Mouse (Mus musculus) granulocyte monocyte progenitor cell, adult 5-6 weeks (primary cell): Measurements from ENCODE around the gene Men1. TPM values are rescaled to one million over a fixed set of nuclear protein-coding genes. Genes with fewer than 3 reads are reported as not detected.
"Not testable (repeated sequence)": the region's sequence is repeated elsewhere in the genome, so short reads cannot be mapped to it uniquely, and the experiment has no call there.

Source experiments
- ATAC-seq: replicated peaks from 2 replicates; pipeline ENCODE4 v1.8.0; 2016; ENCODE audit warnings: mild to moderate bottlenecking, moderate TSS enrichment, inconsistent platforms; ENCODE audit not compliant: poor library complexity, severe bottlenecking
- total RNA-seq, 2 experiments: library from RNA; stranded (forward) in 1 of 2; stranded (reverse) in 1 of 2; fragments of 200-712, 200-1000 nt in 1 of 2; fragments of >200 nt in 1 of 2; fragmentation: Nextera tagmentation in 1 of 2; gene quantifications; 2 replicates each; pipeline ENCODE4 v1.2.3; 2014 to 2017

Men1 gene
- total RNA-seq, 2 experiments from 2014 or later, result 33.4 to 37.7 TPM

DNA sequence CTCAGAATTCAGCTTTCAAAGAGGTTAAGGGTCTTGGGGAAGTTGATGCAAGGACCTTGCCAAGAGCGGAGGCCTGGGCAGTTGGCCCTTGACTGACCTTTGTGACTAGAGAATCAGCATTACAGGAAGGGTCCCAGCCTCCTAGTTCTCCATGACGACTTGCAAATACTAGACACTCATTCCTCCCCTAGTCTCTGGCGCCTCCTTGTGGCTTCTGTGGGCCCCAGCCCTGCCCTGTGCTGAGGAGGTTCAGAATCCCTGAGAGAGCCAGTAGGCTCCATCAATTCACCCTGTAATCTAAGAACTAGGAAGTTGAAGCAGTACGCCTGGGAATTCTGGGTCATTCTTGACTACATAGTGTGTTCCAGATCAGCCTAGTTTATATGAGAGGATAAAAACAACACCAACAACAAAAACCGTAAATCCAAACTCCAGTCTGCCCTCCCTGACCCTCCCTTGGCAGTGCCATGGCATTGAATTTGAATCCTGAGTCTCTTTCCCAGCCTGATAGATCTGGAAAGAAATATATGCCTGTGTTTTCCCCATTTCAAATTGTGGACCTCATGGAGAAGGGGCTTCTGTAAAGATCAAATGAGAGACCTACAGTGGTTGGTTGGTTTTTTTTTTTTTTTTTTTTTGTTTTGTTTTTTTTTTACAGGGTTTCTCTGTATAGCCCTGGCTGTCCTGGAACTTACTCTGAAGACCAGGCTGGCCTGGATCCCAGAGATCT is 29.8 kb upstream of the Men1 start:
- peak; percentile 50 for ATAC-seq

DNA sequence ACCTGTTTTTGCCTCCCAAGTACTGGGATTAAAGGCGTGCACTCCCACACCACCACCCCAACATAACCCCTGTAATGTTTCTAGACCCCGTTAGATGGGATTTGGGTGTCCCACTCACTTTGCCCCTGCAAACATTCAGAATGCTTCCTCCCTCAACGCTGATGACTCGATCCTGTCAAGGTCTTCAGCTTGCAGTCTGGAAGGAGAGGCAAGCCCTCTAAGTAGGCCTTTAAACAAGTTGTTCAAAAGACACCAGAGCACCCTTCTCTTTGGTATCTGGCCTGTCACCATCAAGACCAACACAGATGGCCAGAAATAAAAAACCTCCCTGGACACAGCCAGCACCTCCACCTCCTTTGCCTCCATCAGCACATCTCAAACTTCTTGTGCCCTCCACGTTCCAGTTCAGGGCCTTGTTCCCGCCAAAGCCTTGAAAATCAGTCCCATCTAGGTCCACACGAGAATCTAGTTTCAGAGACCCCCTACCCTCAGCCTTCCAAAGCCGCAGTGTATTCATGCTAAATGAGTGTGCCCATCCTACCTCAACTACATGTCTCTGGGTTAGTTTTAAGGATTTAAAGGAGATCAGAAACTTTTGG is 29.2 kb upstream of the Men1 start:
- no peak for ATAC-seq

DNA sequence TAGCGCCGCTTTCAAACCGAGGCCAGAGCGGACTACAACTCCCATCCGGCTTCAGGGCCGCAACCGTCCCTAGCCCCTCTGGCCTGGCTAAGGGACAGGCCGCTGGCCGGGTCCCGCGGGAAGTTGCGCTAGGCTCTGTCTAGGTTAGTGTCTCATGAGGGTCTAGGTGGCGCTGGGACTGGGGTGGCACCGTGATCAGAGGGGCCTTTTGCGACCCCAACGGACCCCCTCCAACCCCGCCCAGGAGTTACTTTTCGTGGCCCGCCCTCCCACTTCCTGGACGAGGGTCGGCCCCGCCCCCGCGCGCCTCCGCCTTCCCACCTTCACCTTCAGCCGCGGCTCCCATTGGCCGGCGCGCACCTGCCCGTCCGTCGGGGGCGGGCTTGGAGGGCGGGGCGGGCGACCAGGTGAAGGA is 28.6 kb upstream of the Men1 start, which contains the start of gene Cdc42bpg:
Gene Cdc42bpg (plus strand): TSS at position 320 of the 415 bp plus-strand sequence.
- ATAC-seq, result peak; percentile 38

DNA sequence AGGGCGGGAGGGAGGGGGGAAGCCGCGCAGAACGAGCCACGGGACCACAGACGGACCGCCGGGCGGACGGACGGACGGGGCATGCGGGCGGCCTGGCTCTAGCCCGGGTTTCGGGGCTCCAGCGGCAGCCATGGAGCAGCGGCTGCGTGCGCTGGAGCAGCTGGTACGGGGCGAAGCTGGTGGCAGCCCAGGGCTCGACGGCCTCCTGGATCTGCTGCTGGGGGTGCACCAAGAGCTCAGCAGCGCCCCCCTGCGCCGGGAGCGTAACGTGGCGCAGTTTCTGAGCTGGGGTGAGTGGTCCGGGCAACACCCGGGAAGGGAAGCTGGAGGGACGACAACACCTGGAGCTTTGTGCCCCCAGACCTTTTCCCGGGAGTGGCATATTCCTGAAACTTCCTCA is 28.2 kb upstream of the Men1 start:
- peak; percentile 58 for ATAC-seq

DNA sequence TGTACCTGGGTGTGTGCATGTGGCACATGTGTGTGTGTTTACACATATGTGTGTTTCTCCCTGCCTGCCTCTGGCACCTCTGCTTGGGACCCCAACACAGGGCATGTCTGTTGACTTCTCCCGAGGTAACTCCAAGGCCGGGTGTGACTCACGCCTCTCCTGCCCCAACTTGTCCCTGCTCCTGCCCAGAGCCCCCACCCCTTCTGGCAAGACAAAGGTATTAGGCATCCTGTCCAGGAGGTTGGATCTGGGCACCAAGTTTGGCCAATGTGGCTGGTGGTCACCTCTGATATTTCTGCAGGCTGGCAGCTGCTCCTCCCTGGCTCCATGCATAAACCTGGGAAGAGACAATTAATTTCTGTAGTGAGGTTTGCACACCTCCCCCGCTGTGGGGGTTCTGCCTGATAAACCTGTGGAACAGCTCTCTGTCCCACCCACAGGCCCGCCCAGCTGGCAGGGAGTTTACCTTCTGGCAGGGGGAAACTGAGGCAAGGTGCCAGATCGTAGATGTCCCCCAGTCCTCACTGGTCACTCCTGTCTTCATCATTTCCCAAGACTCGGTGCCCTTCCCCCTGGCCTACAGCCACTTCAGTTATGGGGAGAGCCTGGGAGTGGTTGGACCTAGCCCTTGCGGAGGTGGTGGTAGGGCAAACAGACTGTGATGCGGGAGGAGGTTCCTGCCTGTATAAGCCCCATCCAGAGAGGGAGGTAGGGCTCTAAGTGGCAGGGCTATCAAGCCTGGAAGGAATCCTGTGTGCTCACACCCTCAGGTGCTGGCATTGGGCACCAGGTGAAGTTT is 26.8 kb upstream of the Men1 start:
- no peak for ATAC-seq

DNA sequence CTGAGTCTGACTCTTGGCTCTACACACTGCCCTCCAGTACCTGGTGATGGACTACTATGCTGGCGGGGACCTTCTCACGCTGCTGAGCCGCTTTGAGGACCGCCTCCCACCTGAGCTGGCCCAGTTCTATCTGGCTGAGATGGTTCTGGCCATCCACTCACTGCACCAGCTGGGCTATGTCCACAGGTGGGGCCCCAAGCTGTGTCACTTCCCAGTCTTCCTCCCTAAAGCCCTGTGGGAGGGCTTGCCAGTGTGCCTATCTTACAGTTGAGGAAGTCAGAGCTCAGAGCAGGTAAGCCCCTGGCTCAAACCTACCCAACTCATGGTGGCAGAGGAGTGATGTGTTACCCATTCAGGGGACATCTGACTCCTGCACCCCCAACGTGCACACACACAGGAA is 24.6 kb upstream of the Men1 start:
- no peak for ATAC-seq

DNA sequence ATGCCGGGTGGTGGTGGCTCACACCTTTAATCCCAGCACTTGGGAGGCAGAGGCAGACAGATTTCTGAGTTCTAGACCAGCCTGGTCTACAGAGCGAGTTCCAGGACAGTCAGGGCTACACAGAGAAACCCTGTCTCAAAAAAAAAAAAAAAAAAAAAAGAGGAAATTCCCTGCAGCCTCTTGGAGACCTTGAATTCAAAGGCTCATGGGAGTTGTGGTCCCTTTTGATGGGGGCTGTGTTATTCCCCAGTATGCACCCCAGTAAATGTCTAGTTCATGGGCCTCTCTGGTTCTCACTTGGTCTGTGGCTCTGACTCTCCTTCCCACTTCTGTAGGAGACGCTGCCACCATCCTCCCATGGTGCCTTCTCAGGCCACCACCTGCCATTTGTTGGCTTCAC is 23.0 kb upstream of the Men1 start:
- ATAC-seq, result not testable (repeated sequence)

DNA sequence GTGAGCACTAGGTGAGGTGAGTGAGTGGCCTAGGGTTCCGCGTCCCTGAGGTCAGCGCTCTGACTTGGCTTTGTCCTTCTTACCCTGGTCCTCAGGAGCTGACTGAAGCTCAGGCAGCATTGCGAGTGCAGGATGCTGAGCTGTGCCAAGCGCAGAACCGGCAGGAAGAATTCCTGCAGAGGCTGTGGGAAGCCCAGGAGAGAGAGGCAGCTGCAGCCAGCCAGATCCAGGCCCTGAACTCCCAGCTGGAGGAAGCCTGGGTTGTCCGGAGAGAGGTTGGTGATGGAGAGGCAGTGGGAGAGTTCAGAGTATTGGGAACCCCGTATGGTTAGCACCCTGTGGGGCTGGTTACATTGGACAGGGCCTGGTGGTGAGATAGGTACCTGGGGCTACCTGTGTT is 21.0 kb upstream of the Men1 start:
- no peak for ATAC-seq

DNA sequence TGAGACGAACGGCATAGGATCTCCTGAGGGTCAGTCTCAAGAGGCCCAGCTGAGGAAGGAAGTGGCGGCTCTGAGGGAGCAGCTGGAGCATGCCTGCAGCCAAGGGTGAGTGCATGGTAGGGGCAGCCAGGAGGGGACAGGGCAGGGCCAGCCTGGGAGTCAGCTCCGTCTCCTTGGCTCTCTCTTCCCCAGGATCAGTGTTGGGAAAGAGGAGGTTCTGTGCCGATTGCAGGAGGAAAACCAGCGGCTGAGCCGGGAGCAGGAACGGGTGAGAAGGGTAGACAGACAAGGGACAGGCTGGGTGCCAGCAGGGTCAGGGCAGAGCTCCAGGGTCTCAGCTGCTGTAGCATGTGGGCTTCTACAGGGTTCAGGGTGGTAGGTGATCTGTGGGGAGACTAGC is 20.3 kb upstream of the Men1 start:
- no peak for ATAC-seq

DNA sequence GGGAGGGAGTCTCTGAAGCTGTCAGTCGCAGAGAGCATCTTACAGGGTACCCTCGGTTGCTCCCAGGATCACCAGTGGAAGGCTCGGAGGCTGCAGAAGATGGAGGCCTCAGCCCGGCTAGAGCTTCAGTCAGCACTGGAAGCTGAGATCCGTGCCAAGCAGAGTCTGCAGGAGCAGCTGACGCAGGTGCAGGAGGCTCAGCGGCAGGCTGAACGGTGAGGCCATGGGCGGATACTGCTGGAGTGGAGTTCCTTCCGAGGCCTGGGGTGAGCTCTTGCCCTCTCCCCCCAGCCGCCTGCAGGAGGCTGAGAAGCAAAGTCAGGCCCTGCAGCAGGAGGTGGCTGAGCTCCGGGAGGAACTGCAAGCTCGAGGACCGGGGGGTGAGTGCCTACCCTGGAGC is 19.2 kb upstream of the Men1 start:
- ATAC-seq, result no peak

DNA sequence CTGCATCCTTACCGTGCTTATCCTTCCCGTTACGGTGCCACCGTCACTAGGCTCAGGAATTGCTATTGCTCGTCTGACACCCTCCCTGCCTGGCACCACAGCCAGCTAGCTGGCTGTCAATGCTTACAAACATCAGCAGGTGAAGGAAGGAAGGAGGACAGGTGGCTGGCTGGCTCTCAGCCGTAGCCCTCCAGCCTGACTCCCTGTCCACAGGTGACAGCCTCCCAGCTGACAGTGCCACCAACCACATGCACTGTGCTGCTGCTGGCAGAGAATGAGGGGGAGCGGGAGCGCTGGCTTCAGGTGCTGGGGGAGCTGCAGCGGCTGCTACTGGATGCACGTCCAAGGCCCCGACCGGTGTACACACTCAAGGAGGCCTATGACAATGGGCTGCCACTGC is 16.6 kb upstream of the Men1 start:
- no peak for ATAC-seq

DNA sequence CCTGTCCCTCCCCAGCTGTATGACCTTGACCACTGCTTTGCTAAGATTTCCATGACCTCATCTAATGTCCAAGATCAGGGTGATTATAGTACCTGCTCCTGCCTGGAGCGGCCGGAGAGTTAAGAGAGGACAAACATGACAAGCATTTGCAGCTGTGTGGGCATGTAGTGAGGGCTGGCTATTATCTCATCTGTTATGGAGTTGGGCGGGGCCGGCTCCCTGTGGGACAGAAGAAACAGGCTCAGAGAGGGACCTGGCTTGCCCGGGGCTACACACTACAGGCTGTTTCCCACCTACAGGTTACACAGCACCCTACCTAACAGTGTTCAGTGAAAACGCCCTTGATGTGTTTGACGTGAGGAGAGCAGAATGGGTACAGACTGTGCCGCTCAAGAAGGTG is 13.4 kb upstream of the Men1 start:
- no peak for ATAC-seq

DNA sequence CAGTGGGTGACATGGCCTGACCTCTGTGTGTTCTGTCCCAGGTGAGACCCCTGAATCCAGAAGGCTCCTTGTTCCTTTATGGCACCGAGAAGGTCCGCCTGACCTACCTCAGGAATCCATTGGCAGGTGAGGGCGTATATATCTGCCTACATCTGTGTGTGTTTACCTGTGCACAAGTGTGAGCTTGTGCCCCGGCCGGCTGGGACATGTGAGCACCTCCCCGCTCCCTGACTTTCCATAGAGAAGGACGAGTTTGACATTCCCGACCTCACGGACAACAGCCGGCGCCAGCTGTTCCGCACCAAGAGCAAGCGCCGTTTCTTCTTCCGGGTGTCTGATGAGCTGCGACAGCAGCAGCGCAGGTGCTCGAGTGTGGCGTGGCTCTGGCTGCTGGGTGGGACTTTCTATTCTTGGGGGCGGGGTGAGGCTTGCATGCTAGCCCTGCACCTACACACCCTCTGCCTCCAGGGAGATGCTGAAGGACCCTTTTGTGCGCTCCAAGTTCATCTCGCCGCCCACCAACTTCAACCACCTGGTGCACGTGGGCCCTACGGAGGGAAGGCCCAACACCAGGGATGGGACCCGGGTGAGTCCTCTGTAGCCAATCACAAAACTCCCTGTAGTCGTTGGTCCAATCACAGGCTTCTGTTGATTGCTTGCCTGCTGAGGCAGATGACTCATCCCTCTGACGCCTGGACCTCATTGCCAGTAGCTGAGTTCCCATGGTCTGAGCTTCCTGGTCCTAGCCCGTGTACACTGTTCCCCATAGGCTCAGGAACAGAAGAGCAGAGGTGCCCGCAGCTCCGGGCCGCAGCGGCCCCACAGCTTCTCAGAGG is 12.8 kb upstream of the Men1 start:
- ATAC-seq, result no peak

DNA sequence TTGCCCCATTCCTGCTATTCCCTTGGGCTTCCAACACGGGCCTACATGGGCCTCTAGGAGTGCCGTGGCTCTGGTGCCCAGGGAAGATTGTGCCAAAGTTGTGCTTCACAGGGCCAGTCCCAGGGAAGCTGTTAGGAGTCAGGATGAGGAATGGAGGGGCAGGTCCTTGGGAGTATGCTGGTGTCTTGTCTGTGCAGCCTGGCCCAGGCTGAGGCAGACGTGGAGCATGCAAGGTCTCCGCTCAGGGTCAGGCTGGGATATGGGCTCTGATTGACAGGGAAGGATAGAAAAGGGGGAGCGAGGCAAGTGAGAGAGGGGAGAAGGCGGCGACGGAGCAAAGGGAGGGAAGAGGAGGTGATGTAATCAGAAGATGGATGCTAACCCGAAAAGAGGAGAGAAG is 10.0 kb upstream of the Men1 start:
- no peak for ATAC-seq

DNA sequence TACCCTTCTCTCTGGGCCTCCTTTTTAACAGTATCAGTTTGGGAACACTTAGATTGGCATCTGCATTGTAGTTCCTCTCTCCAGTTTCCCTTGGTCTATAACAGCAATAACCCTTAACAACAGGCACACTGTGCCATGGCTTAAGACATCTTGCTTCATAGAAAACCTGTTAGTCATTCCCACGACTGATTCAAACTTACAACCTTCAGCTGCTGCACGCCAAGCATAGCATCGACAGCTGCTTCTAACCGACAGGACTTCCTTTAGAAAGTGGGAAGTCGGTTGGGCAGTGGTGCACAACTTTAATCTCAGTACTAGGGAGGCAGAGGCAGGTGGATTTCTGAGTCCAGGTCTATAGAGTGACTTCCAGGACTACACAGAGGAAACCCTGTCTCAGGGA is 3.6 kb upstream of the Men1 start:
- peak; percentile 53 for ATAC-seq

DNA sequence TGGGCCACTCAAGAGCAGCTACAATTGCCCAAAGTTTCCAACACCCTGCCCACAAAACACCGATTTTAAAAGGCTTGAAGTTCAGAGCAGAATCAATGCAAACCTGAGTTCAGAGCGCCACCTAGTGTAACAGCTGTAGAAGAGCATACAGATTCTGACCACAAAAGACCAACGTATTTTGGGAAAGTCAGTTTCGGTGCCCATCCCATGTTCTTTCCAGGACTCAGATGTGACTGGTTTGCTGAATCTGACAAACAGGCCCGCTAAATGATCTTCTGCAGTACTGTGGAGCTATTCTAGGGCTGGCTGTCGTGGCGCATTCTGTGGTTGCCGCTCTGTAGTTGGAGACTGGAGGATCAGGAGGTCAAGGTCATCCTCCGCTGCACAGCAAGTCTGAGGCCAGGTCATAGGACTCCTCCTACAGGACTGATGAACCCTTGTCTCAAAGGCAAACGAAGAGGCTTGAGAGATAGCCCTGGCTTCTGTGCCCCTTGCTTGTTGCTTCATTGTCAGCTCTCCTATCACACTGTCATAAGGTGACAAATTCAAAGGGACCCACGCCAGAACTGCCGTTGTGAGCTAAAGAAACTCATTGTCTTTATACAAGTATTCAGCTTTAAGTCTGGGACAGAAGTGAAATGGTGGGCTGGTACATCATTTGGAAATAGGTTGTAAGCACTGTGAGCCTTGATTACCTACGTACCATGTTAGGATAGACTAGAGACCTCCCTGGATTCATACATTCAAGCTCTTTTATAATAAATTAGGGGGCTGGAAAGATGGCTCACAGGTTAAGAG is 2.9 kb upstream of the Men1 start:
- peak; percentile 33 for ATAC-seq

DNA sequence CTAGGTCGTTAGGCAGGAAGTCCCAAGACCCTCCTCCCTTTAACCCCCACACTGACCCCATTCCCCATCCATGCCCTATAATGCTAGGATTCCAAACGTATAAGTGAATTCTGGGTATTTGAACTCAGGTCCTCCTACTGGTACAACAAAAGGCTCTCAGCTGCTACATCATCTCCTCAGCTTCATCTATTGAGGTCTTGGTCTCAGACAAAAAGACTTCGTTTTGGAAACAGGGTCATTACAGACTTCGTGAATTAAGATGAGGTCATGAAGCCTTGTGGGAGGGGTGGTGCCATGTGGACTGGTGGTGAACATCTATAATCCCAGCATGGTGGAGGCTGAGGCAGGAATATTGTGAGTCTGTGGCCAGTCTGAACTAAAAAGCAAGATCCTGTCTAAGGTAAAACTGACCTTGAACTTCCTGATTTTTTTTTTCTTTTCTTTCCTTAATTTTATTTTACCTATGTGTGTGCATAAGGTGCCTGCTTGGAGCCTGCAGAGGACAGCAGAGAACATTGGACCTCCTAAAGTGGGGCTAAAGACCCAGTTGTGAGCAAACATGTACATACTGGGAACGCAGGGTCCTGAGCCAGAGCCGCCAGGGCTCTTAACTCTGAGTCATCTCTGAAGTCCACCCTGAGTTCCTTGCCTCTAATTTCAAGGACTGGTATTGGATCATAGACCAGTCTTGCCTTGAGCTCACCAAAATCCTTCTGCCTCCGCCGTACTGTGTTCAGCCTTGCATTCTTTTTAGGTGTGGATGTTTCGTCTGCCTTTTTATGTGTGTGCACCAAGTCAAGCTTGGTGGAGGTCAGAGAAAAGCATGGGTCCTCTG is 801 bp upstream of the Men1 start:
- ATAC-seq, result no peak

DNA sequence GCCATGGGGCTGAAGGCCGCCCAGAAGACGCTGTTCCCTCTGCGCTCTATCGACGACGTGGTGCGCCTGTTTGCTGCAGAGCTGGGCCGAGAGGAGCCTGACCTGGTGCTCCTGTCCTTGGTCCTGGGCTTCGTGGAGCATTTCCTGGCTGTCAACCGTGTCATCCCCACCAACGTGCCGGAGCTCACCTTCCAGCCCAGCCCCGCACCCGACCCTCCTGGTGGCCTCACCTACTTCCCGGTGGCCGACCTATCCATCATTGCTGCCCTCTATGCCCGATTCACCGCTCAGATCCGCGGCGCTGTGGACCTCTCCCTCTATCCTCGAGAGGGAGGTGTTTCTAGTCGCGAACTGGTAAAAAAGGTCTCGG is 664 bp downstream of the Men1 start:
- ATAC-seq, result no peak

DNA sequence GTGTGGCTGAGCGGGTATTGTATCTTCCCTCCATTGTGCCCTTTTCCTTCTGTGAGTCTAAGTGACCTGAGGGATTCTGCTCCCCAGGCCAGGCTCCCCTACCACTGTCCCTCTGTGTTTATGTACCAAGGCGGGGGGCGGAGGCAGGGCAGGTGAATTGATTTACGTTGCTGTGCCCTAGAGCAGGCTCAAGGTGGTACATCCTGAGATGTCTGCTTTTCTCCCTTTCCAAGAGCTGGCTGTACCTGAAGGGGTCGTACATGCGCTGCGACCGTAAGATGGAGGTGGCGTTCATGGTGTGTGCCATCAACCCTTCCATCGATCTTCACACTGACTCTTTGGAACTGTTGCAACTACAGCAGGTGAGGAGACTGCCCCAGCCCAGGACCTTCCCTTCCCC is 2.1 kb downstream of the Men1 start:
- ATAC-seq, result no peak
